Mouse (Mus musculus): ENCODE data around the gene Fam219b.

- TF ChIP-seq CTCF (IDR thresholded peaks at IDR 0.05; ENCODE audit: control insufficient read depth, insufficient read depth, insufficient read length) = no peak
- no peak for TF ChIP-seq MYOD1 (IDR thresholded peaks at IDR 0.05; ENCODE audit: control insufficient read depth, insufficient read length, low read depth)
- TF ChIP-seq CEBPB (IDR thresholded peaks at IDR 0.05; ENCODE audit: low read depth) = no peak
- TF ChIP-seq MAX (IDR thresholded peaks at IDR 0.05) = no peak
- TF ChIP-seq MYOG (IDR thresholded peaks at IDR 0.05; ENCODE audit: control insufficient read depth, extremely low read depth, insufficient read length) = no peak
- TF ChIP-seq USF1 (IDR thresholded peaks at IDR 0.05; ENCODE audit: low read depth) = no peak
- no peak for TF ChIP-seq FOSL1 (IDR thresholded peaks at IDR 0.05; ENCODE audit: insufficient read depth, low read length, poor library complexity, severe bottlenecking)
Measured at GRCm38 (mm10) chr9:57553119-57553518, 15.8 kb downstream of the Fam219b start.

Data from C2C12 (cell line).